Mouse (Mus musculus) granulocyte monocyte progenitor cell, adult 5-6 weeks (primary cell): Measurements from ENCODE around the gene Rbl1. TPM values are rescaled to one million over a fixed set of nuclear protein-coding genes. Genes with fewer than 3 reads are reported as not detected.
"Not testable (repeated sequence)": the region's sequence is repeated elsewhere in the genome, so short reads cannot be mapped to it uniquely, and the experiment has no call there.

Source experiments
- ATAC-seq: replicated peaks from 2 replicates; pipeline ENCODE4 v1.8.0; 2016; ENCODE audit warnings: mild to moderate bottlenecking, moderate TSS enrichment, inconsistent platforms; ENCODE audit not compliant: poor library complexity, severe bottlenecking
- total RNA-seq, 2 experiments: library from RNA; stranded (forward) in 1 of 2; stranded (reverse) in 1 of 2; fragments of 200-712, 200-1000 nt in 1 of 2; fragments of >200 nt in 1 of 2; fragmentation: Nextera tagmentation in 1 of 2; gene quantifications; 2 replicates each; pipeline ENCODE4 v1.2.3; 2014 to 2017

Rbl1 gene
- total RNA-seq, 2 experiments from 2014 or later, result 58.6 to 80.7 TPM

- no peak for ATAC-seq
These were observed 30.8 kb downstream of the Rbl1 start for GRCm38 (mm10) chr2:157173555-157173954.

DNA sequence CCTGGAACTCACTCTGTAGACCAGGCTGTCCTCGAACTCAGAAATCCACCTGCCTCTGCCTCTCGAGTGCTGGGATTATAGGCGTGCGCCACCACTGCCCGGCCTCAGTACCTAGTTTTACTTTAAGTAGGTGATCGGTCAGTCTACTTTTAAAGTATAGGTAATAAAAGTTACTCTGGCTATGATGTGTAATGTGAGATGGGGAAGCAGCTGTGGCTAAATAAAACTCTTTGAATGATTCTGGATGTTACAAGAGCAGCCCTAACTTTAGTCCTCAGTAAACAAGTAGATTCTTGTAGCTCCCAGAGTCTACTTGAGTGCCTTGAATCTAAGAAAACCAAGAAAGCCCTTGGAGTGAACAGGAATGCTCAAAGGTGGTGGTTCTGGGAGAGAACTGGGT, 31.4 kb downstream of the Rbl1 start:
- no peak for ATAC-seq

DNA sequence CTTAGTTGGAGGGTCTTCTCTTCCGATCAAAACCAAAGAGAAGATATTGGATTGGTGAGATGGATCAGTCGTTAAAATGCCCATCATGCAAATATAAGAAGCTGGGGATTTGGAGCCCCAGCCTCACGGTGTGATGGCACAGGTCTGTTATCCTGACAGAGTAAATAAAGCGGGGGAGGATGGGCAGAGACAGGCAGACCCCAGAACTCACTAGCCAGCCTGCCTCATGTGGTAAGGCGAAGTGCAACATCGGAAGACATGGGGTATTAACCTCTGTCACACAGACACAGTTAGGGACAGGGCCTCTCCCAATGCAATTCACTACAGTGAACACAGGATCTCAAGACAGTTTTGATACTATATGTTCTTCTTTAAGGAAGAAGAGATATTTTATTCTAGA, 33.7 kb downstream of the Rbl1 start:
- no peak for ATAC-seq

GRCm38 (mm10) chr2:157170166-157170565, 34.2 kb downstream of the Rbl1 start:
- no peak for ATAC-seq

DNA sequence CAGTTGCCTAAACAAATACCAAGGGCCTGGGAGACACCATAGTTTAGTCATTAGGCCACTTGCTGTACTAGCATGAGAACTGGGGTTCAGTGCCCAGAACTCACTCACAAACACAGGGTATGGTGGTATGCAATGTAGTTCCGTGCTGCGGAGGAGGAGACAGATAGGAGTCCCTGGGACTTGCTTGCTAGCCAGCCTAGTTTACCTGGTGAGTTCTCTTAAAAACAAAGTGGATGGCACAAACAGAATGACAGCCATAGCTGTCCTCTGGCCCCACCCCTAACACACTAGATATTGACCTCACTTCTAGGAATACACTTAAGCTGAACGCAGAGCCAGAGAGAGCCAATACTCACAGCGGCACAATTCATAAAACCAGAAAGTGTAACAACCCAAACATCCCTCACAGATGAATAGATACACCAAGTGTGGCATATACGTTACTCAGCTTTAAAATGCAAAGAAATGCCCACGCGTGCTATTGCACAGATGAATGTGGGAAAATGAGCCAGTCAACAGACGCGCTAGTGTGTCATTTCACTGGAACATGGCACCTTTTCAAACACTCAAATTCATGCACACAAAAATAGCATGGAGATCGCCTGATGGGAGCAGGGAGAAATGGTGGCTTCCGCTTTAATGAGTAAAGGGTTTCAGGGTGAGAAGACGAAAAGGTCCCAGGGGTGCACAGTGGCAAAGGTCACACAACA, 37.8 kb downstream of the Rbl1 start:
- no peak for ATAC-seq

DNA sequence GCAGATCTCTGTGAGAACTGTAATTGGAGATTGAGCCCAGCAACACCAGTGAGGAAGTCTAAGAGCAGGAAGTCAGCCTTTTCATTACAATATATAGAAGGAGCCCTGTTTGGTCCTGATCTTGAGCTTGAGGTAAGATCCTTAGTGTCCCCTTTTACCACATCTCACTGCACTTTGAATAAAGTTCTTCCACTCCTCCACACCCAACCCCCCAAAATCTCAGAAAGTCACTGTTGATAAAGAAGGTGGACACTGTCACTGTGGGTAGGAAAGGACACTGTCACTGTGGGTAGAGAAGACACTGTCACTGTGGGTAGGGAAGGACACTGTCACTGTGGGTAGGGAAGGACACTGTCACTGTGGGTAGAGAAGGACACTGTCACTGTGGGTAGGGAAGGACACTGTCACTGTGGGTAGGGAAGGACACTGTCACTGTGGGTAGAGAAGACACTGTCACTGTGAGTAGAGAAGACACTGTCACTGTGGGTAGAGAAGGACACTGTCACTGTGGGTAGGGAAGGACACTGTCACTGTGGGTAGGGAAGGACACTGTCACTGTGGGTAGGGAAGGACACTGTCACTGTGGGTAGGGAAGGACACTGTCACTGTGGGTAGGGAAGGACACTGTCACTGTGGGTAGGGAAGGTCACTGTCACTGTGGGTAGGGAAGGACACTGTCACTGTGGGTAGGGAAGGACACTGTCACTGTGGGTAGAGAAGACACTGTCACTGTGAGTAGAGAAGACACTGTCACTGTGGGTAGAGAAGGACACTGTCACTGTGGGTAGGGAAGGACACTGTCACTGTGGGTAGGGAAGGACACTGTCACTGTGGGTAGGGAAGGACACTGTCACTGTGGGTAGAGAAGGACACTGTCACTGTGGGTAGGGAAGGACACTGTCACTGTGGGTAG, 38.8 kb downstream of the Rbl1 start:
- ATAC-seq, result not testable (repeated sequence)

DNA sequence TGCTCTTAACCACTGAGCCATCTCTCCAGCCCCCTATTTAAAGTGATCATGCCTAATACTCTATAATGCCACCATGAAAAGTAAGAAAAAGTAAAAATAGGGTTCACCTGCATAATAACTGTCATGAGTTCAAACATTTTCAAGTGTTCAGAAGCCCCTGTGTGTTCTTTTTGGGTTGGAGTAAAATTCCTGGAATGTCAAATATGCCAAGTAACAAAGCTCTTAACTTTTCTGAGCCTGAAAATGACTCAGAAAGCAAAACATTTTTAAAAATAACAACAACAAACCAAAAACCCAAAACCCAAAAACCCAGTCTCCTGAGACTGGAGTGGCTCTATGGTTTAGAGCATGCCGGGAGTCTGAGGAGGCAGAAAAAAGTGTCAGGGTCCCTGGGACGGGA, 40.2 kb downstream of the Rbl1 start:
- no peak for ATAC-seq

DNA sequence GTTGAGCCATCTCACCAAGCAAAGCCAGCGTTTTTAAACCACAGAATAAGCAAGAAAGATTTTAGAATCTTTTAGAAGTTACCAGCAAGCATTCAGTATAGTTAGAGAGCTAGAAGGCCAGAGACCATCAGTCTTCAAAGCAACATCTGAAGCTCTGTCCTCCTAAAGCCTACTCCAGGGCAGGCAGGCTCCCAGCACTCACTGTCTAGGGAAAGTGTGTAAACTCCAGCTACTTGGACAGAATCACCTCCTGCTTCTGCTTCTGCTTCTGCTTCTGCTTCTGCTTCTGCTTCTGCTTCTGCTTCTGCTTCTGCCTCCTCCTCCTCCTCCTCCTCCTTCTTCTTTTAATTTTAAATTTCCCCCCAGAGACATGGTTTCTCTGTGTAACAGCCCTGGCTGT, 48.3 kb downstream of the Rbl1 start:
- ATAC-seq, result no peak

DNA sequence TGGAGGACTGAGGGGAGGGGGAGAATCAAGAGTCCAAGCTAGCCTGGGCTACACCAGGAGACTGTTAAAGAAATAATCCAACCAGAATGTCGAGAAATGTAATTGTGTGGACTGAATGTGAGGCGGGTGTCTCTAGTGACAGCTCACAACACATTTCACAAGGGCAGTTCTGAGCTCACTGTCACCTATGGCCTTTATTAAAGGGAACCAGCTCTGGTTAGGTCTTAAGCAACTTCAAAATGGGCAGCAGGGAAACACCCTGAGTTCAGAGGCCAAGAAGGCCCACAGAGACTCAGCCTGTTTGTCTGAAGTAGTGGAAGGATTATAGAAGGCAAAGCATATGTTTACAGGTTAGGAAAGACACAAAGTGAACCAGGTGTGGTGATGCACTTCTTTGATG, 51.1 kb downstream of the Rbl1 start:
- no peak for ATAC-seq

- no peak for ATAC-seq
These were observed 55.9 kb downstream of the Rbl1 start for GRCm38 (mm10) chr2:157148417-157148816.

GRCm38 (mm10) chr2:157147397-157148020, 56.8 kb downstream of the Rbl1 start:
- ATAC-seq, result no peak

DNA sequence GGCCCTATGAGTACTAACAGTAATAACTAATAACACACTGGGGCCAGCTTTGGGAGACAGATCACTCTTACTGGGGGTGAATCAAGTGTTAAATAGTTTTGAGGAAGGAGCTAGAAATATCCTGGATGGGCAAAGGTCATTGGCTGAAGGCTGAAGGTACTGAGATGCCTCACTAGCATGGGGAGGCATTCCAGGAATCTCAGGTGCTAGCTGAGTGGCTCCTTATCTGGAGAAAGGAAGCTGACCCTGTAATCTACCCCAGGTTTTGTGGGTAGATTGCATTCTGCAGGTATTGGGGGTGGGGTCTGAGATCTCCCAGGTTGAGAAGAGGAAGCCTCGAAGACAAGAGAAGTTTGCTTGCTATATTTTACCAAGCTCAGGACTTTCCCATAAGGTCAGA, 59.2 kb downstream of the Rbl1 start:
- no peak for ATAC-seq

- ATAC-seq, result no peak
These were observed 60.2 kb downstream of the Rbl1 start for GRCm38 (mm10) chr2:157144132-157144531.

- ATAC-seq, result peak; percentile 47
These were observed 62.4 kb downstream of the Rbl1 start for GRCm38 (mm10) chr2:157141962-157142361.

GRCm38 (mm10) chr2:157139251-157139802, 65.0 kb downstream of the Rbl1 start:
- no peak for ATAC-seq

GRCm38 (mm10) chr2:157138808-157139207, 65.5 kb downstream of the Rbl1 start:
- peak; percentile 59 for ATAC-seq

GRCm38 (mm10) chr2:157137959-157138731, 66.2 kb downstream of the Rbl1 start:
- peak; percentile 38 for ATAC-seq

DNA sequence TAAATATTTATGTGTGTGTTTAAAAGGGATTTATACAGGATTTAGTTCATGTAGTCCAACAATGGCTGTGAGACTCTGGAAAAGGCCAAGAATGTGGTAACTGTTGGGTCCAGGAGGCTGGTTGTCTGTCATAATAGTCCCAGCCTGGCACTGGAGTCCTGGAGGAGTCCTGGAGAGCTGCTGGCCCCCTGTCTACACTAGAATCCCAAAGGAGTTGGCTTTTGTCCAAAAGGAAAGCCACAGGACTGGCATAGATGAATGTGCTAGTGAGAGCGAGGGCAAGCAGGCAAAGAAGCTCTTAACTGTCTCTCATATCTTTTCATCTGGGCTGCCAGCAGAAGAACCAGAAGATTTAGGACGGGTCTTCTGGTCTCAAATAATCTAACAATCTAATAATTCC, 67.7 kb downstream of the Rbl1 start:
- ATAC-seq, result no peak

GRCm38 (mm10) chr2:157136176-157136575, 68.2 kb downstream of the Rbl1 start:
- ATAC-seq, result no peak

DNA sequence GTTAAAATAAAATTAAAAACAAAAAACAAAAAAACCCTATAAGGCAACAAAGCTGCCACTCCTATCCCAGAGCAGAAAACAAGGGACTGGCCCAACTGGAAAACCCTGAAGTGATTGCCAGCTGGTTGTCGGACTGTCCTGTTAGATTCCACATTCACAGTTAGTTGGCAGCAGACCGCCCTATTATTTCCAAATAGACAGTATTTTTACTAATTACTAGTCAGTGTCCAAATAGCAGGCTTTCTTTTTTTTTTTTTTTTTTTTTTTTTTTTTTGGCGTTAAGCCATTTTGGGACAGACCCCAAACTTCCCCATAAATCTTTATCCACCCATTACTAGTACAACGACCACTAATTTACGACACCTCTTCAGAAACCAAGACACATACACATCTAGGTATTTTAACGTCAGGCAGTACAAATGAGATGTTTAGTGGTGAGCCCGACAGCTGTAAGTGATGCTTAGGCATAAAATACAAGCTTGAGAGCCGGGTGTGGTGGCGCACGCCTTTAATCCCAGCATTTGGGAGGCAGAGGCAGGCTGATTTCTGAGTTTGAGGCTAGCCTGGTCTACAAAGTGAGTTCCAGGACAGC, 68.7 kb downstream of the Rbl1 start:
- 0 out of 2 replicates have a peak, but pooled peaks have one; percentile 4 for ATAC-seq
